Mouse (Mus musculus) embryonic facial prominence, embryonic 11.5 days (tissue): ENCODE data around the gene Lbr. TPM values are rescaled to one million over a fixed set of nuclear protein-coding genes. Genes with fewer than 3 reads are reported as not detected.
"Not testable (repeated sequence)": the region's sequence is repeated elsewhere in the genome, so short reads cannot be mapped to it uniquely, and the experiment has no call there.

Experiments
- ATAC-seq: fragments of 200-750 bp; cut with Nextera tagmentation; replicated peaks from 2 replicates; pipeline ENCODE4 v1.8.0; 2017; ENCODE audit warnings: low read depth; ENCODE audit not compliant: insufficient number of reproducible peaks, low FRiP score, low TSS enrichment
- DNase-seq: peaks from one replicate; pipeline ENCODE4 v3.0.0-alpha.2; 2015; ENCODE audit warnings: low spot score
- H3K27ac ChIP-seq: fragments of 300-500 bp; sonication (generic); replicated peaks from 2 replicates; pipeline ENCODE4 v1.5.1; 2014; ENCODE audit warnings: mild to moderate bottlenecking, low read depth, low read length, control low read depth
- H3K27me3 ChIP-seq: fragments of 300-500 bp; sonication (generic); 2 replicates; pipeline ENCODE4 v1.6.1; 2014; ENCODE audit warnings: mild to moderate bottlenecking, low read length, moderate library complexity, mixed read lengths; ENCODE audit not compliant: control insufficient read depth, insufficient read depth
- H3K36me3 ChIP-seq: fragments of 300-500 bp; sonication (generic); replicated peaks from 2 replicates; pipeline ENCODE4 v1.6.1; 2014; ENCODE audit warnings: low read depth, mild to moderate bottlenecking, low read length, moderate library complexity, mixed read lengths; ENCODE audit not compliant: control insufficient read depth, insufficient read depth
- H3K4me1 ChIP-seq: fragments of 300-500 bp; sonication (generic); 2 replicates; pipeline ENCODE4 v1.6.1; 2014; ENCODE audit warnings: low read length, mixed read lengths; ENCODE audit not compliant: control insufficient read depth, insufficient read depth
- H3K4me2 ChIP-seq: fragments of 300-500 bp; sonication (generic); 2 replicates; pipeline ENCODE4 v1.6.1; 2014; ENCODE audit warnings: low read depth, mild to moderate bottlenecking, control low read depth, low read length, moderate library complexity
- H3K4me3 ChIP-seq: fragments of 300-500 bp; sonication (generic); 2 replicates; pipeline ENCODE4 v1.5.1; 2014; ENCODE audit warnings: low read depth, low read length, control low read depth
- H3K9ac ChIP-seq: fragments of 300-500 bp; sonication (generic); replicated peaks from 2 replicates; pipeline ENCODE4 v1.6.1; 2014; ENCODE audit warnings: mild to moderate bottlenecking, control low read depth, low read length
- H3K9me3 ChIP-seq: fragments of 300-500 bp; sonication (generic); replicated peaks from 2 replicates; pipeline ENCODE4 v1.6.1; 2016; ENCODE audit warnings: mild to moderate bottlenecking, low read length, inconsistent platforms, mixed read lengths; ENCODE audit not compliant: control insufficient read depth
- WGBS: fragments of 180-500 bp; shearing (Covaris S2); extraction: QIAGEN DNeasy Blood & Tissue Kit; methylation state at CpG from one replicate; pipeline ENCODE4 v1.1.7; 2014; 5-methylcytosine and 5-hydroxymethylcytosine counted together
- polyA plus RNA-seq: library from polyadenylated mRNA; unstranded; fragments of >200 nt; fragmentation: Nextera tagmentation; extraction: Ambion mirVana; gene quantifications from 2 replicates; pipeline ENCODE4 v1.2.1, GENCODE M21; 2014

Lbr gene
- polyA plus RNA-seq, 1 experiment from 2014 or later = 181 TPM

DNA sequence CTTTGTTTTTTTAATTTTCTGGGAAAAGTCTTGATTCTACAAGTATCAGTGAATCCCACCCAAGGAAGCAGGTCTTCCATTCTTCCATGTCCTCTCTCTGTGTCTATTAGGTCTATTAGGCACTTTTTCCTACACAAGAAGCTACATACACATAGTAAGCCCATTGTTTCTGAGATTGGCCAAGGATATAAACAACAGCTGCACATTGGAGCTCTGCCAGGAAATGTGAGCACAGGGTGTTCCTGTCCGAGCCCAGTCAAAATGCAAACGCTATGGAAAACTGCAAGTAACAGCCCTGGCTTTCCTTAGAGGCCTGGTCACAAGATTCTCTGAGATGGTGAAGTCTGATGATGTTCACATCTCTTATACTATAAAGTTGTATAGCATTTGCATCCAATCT is 49.3 kb downstream of the Lbr start:
- ATAC-seq (no peak), DNase-seq (peak; percentile 9)
- Histone ChIP-seq H3K4me1 (no peaks in the 10 kb centered on the region), H3K9me3 (no peaks in the 10 kb centered on the region), H3K27ac (no peak overlapping the region), H3K36me3 (no peaks in the 10 kb centered on the region), H3K9ac (no peak overlapping the region), H3K4me3 (no peak overlapping the region), H3K27me3 (no peaks in the 10 kb centered on the region), H3K4me2 (no peak overlapping the region)
- WGBS = 49% methylated on average over 2 of the region's 2 CpGs

DNA sequence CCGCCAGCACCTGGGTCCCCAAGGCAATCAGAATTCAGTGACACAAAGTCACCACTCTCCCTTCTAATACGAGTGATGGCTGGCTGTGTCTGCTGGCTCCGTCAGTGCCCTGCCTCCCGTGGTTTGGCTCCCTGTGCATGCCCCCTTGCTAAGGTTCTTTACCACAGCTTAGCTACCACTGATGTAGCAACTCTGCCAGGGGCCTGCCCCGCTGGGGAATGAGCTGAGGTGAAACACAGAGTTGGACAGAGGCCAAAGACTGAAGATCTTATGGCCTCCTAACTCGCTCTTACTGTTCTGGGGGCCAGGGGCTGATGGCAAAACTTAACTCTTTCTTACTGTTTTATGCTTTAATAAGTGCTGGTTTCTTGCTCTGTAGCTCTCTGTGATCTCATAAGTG is 52.9 kb downstream of the Lbr start:
- 61% methylated on average over 6 of the region's 6 CpGs for WGBS
- Histone ChIP-seq H3K9me3 (no peaks in the 10 kb centered on the region), H3K36me3 (no peaks in the 10 kb centered on the region), H3K4me2 (no peak overlapping the region), H3K4me3 (no peak overlapping the region), H3K4me1 (no peaks in the 10 kb centered on the region), H3K9ac (no peak overlapping the region), H3K27ac (no peak overlapping the region), H3K27me3 (no peaks in the 10 kb centered on the region)
- DNase-seq = no peak
- ATAC-seq = no peak

DNA sequence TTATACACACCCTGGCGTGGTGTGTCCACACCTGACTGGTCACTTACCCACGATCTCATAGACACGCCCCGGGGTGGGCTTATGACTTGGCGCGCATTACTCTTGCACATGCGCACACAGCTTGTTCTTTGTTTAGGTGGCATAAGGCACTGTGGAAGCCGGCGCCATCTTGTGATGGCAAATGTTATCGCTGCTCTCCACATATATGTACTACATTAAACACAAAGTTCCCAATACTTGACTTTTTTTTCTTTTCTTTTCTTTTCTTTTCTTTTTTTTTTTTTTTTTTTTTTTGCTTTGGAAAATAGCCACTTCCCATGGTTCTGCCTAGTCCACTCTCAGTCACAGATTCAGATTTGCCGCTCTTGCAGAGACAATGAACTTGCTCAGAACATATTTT is 60.2 kb downstream of the Lbr start:
- H3K4me2 ChIP-seq, H3K9me3 ChIP-seq: not testable (repeated sequence)
- 95% methylated on average over 11 of the region's 11 CpGs for WGBS

DNA sequence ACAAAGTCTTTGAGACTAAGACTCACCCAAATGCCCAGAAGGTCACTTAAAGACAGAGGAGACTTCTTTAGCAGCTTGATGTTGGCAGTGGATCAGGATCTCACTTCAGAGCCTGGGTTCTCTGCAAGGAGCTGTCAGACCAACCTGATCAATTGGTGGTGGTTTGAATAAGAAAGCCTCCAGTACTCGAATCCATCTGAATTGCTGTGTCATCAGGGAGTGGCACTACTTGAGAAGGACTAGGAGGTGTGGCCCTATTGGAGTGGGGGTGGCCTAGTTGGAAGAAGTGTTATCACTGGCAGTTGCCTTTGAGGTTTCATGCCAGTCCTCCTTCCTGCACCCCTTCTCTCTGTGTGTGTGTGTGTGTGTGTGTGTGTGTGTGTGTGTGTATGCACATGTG is 66.3 kb downstream of the Lbr start:
- WGBS = 65% methylated on average over 1 of the region's 1 CpGs
- no peaks in the 10 kb centered on the region for H3K4me1 ChIP-seq
- no peaks in the 10 kb centered on the region for H3K36me3 ChIP-seq
- H3K27me3 ChIP-seq = no peaks in the 10 kb centered on the region
- H3K9ac ChIP-seq = no peak overlapping the region
- ATAC-seq = no peak
- no peaks in the 10 kb centered on the region for H3K9me3 ChIP-seq
- DNase-seq = no peak
- H3K4me3 ChIP-seq = no peak overlapping the region
- H3K4me2 ChIP-seq = no peak overlapping the region
- no peak overlapping the region for H3K27ac ChIP-seq

More for the DNA sequence above, 60.2 kb downstream of the Lbr start:
- H3K4me3 ChIP-seq, H3K36me3 ChIP-seq, H3K27me3 ChIP-seq, H3K4me1 ChIP-seq, DNase-seq, ATAC-seq, H3K9ac ChIP-seq, H3K27ac ChIP-seq: not testable (repeated sequence)

DNA sequence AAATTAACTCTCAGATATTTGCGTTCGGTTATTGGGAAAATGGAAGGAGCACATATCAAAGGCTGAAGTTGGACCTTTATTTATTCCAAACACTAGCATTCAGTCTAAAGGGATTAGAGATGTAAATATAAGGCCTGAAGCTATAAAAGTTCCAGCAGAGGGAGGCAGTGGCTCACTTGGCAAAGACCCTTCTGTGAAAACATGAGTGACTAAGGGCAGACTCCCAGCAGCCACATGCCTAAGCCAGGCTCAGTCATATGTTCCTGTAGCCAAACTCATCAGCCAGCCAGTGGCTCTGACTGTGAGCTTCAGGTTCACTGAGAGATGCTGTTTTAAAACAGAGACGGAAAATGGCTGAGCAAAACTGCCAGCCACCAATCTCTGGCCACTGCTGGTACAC is 71.0 kb downstream of the Lbr start:
- no peak overlapping the region for H3K27ac ChIP-seq
- H3K9ac ChIP-seq = no peak overlapping the region
- 95% methylated on average over 3 of the region's 3 CpGs for WGBS
- H3K4me2 ChIP-seq = no peak overlapping the region
- H3K27me3 ChIP-seq = no peaks in the 10 kb centered on the region
- DNase-seq (no peak), ATAC-seq (no peak)
- no peak overlapping the region for H3K4me3 ChIP-seq
- no peaks in the 10 kb centered on the region for H3K9me3 ChIP-seq
- no peaks in the 10 kb centered on the region for H3K4me1 ChIP-seq
- H3K36me3 ChIP-seq = no peaks in the 10 kb centered on the region

DNA sequence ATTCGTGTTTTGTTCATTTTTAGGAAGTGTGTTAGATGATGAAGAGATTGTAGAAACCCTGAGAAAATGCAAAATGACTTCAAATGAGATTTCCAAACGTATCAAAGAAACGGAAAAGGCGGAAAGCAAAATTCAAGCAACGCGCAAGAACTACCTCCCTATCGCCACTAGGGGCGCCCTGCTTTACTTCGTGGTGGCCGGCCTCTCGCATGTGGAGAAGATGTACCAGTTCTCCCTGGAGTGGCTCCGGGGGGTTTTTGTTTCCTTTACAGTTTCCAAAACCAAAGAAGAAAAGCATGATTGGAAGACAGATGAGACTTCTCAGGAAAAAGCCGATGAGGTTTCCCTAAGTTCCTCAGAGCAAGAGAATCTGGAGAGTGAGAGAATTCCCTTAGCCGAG is 73.5 kb downstream of the Lbr start:
- ATAC-seq (no peak), DNase-seq (peak; percentile 37)
- H3K27me3 ChIP-seq = no peaks in the 10 kb centered on the region
- H3K4me1 ChIP-seq = no peaks in the 10 kb centered on the region
- no peaks in the 10 kb centered on the region for H3K9me3 ChIP-seq
- WGBS = 52% methylated on average over 14 of the region's 14 CpGs
- H3K4me2 ChIP-seq = no peak overlapping the region
- no peak overlapping the region for H3K9ac ChIP-seq
- no peak overlapping the region for H3K27ac ChIP-seq
- no peaks in the 10 kb centered on the region for H3K36me3 ChIP-seq
- H3K4me3 ChIP-seq = no peak overlapping the region

Other genes with a start within 250 kb of the Lbr start
- gene Enah, start 176.9 kb upstream of the Lbr start, polyA plus RNA-seq = 29.5 and 32.4 TPM in 2 replicates